Mouse (Mus musculus) Patski (cell line): ENCODE results near the gene Rabgap1l. TPM values are rescaled to one million over a fixed set of nuclear protein-coding genes. Genes with fewer than 3 reads are reported as not detected.

Experiments
- ATAC-seq: fragments of 100-300 bp; one replicate; pipeline ENCODE4 v1.8.0; 2021
- CTCF ChIA-PET: fragments of 350-600 bp; sonication (Branson Sonifier 250); formaldehyde crosslinking; loops from one replicate; lab custom pipeline; 2022; ENCODE audit warnings: inconsistent platforms; lab: Charles Lee
- POLR2A ChIA-PET: fragments of 350-600 bp; sonication (Branson Sonifier 250); formaldehyde crosslinking; loops from one replicate; lab custom pipeline; 2022; ENCODE audit warnings: antibody characterized with exemption, inconsistent platforms; lab: Charles Lee
- DNase-seq: peaks from one replicate; pipeline ENCODE4 v3.0.0-alpha.2; 2011; ENCODE audit warnings: low read depth, low spot score
- H3K27me3 ChIP-seq: fragments of 371-371 bp; one replicate; pipeline ENCODE4 v1.5.1; 2021
- CTCF ChIP-seq: fragments of 100-300 bp; IDR thresholded peaks from one replicate; pipeline ENCODE4 v1.5.1; 2021
- in situ Hi-C: fragments of 300-500 bp; cut with MboI; formaldehyde crosslinking; loops from 3 replicates; pipeline ENCODE4 v1.11.1; 2018; ENCODE audit warnings: low pct_unique_long_range_greater_than_20kb, mixed read lengths
- polyA plus RNA-seq: library from polyadenylated mRNA; unstranded; gene quantifications from one replicate; pipeline ENCODE4 v1.2.3, GENCODE M21; 2021

The Rabgap1l gene
- polyA plus RNA-seq, 1 experiment from 2014 or later = 37.6 TPM

DNA sequence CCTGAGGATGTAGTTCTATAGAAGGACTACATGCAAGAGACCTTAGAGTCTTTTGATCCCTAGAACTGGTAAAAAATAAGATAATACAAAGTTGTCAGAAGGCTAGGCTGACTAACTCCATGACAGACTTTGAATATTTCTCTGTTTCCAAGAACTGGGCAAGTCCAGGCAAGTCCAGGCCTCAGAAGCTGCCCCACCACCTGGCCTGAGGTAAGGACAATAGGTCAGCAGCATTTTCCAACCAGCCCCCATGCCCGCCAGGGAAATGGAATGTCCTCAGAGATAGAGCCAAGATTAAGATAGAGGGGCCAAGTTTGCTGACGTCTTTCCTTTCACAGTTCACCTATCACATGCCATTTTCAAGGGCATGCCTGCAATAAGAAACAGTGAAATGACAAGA lies 517.8 kb downstream of the Rabgap1l start:
- in situ Hi-C loops = no loop called here
- no peaks in the 10 kb centered on the region for H3K27me3 ChIP-seq
- POLR2A ChIA-PET = no interaction called here
- CTCF ChIA-PET = interaction anchor here (0.8 kb wide), 1 partner anchor 10 kb away, joined by 3 read pairs; no protein-coding TSS in a partner anchor
- DNase-seq = no peak
- no peak for TF ChIP-seq CTCF
- no peak for ATAC-seq

GRCm38 (mm10) chr1:160273133-160273743 lies 519.8 kb downstream of the Rabgap1l start:
- DNase-seq (no peak), ATAC-seq (no peak)
- ChIA-PET POLR2A (no interaction called here), CTCF (no interaction called here)
- in situ Hi-C loops = no loop called here
- H3K27me3 ChIP-seq = no peaks in the 10 kb centered on the region
- TF ChIP-seq CTCF = no peak

GRCm38 (mm10) chr1:160271282-160271967 lies 521.6 kb downstream of the Rabgap1l start:
- in situ Hi-C loops = no loop called here
- ChIA-PET CTCF (no interaction called here), POLR2A (no interaction called here)
- ATAC-seq = no peak
- no peak for DNase-seq
- H3K27me3 ChIP-seq = no peaks in the 10 kb centered on the region
- TF ChIP-seq CTCF = no peak

DNA sequence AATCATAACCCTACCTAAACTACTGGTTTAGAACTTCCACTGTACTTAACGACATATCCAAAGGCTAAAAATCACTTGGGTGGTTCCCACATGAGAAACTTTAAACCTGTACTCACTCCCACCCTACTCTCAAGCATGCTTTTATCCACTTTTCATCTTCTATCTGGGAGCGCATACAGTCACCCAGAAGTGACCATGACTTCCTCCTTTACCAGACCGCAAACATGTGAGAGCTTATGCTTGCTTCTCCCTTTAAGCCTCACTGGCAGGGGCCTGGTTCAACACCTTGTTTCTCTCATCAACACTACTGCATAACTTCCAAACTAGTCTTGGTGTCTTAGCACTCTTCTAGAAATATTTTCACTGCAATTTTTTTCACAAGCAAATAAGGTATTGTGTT lies 524.7 kb downstream of the Rabgap1l start:
- no peak for ATAC-seq
- in situ Hi-C loops = no loop called here
- no peak for DNase-seq
- ChIA-PET CTCF (interaction anchor here (0.6 to 1.3 kb wide), 4 partner anchors 10 to 1428 kb away, joined by 3 to 4 read pairs (median 4); no protein-coding TSS in a partner anchor), POLR2A (no interaction called here)
- H3K27me3 ChIP-seq = no peaks in the 10 kb centered on the region
- no peak for TF ChIP-seq CTCF

- ATAC-seq (no peak), DNase-seq (no peak)
- ChIA-PET CTCF (interaction anchor here (1.0 to 1.1 kb wide), 2 partner anchors 9 to 114 kb away, joined by 3 read pairs; no protein-coding TSS in a partner anchor), POLR2A (no interaction called here)
- no peak for TF ChIP-seq CTCF
- no peaks in the 10 kb centered on the region for H3K27me3 ChIP-seq
- in situ Hi-C loops = no loop called here
These were observed 529.2 kb downstream of the Rabgap1l start for GRCm38 (mm10) chr1:160263630-160264346.

GRCm38 (mm10) chr1:160263053-160263452 lies 530.0 kb downstream of the Rabgap1l start:
- ChIA-PET CTCF (interaction anchor here (1.1 kb wide), 1 partner anchor 115 kb away, joined by 3 read pairs; no protein-coding TSS in a partner anchor), POLR2A (no interaction called here)

GRCm38 (mm10) chr1:160262415-160262814 lies 530.6 kb downstream of the Rabgap1l start:
- ATAC-seq = peak; percentile 31
- no peak for TF ChIP-seq CTCF
- POLR2A ChIA-PET = no interaction called here
- DNase-seq = no peak
- in situ Hi-C loops = no loop called here
- H3K27me3 ChIP-seq = no peaks in the 10 kb centered on the region
- CTCF ChIA-PET = no interaction called here

More at GRCm38 (mm10) chr1:160263053-160263452, 530.0 kb downstream of the Rabgap1l start:
- H3K27me3 ChIP-seq = no peaks in the 10 kb centered on the region
- in situ Hi-C loops = no loop called here
- TF ChIP-seq CTCF = no peak
- ATAC-seq (peak; percentile 45), DNase-seq (no peak)

DNA sequence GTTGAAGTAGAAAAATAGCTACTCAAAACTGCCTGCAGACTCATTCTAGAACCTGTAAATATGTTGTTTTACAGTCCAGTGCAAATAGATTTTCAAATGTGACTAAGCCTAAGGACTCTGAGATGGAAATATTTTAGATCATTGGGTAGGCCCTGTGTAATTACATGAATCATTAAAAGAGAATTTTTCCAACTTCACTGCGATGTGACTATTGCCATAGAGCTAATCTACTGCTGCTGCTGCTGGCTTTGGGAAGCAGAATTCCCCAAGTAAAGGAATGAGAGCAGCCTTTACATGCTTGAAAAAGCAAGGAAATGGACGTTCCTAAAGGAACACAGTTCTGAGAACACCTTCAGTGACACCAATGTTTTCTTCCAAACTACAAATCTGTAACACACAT lies 531.2 kb downstream of the Rabgap1l start:
- ATAC-seq = peak; percentile 92
- in situ Hi-C loops = no loop called here
- no peaks in the 10 kb centered on the region for H3K27me3 ChIP-seq
- TF ChIP-seq CTCF = no peak
- peak; percentile 60 for DNase-seq
- CTCF ChIA-PET = interaction anchor here (0.8 kb wide), 1 partner anchor 115 kb away, joined by 3 read pairs; no protein-coding TSS in a partner anchor
- POLR2A ChIA-PET = no interaction called here

DNA sequence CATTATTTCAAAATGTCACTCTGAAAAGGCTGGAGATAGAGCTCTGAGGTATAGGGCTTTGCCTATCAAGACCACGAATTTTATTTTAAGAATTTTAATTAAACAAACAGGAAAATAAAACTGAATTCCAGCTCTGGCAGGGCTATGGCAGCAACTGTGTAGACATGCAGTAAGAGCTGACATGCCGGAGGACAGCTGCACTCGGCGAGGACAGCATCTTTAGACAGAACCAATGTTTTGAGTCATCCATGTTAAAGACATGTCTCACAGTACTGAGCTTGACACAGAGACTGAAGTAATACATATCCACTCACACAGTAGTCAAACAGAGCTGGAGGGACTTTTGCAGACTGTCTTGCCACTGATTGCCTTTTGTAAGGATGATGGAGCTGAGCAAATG lies 532.4 kb downstream of the Rabgap1l start:
- POLR2A ChIA-PET = interaction anchor here (1.0 kb wide), 1 partner anchor 17 kb away, joined by 6 read pairs; no protein-coding TSS in a partner anchor
- ATAC-seq = no peak
- no peak for TF ChIP-seq CTCF
- in situ Hi-C loops = no loop called here
- DNase-seq = no peak
- H3K27me3 ChIP-seq = no peaks in the 10 kb centered on the region
- CTCF ChIA-PET = interaction anchor here (0.8 to 1.5 kb wide), 2 partner anchors 12 to 29 kb away, joined by 3 read pairs; no protein-coding TSS in a partner anchor

DNA sequence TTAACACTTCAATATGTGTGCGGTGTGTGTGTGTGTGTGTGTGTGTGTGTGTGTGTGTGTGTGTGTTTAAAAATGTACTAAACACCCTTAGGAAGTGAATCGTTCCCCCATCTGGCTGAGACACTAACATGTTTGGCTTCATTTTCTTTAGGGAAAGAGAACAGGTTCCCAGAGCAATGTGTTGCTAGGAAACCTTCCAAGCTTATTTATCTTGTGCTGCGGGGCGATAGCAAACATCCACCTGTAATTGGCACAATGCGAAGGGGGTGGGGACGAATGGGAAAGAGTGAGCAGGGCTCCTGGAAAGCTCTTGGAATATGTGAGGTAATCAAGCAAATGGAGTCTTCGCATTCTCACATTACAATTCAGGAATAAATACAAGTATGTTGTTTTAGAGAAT lies 533.1 kb downstream of the Rabgap1l start:
- no peak for ATAC-seq
- no peak for TF ChIP-seq CTCF
- no peaks in the 10 kb centered on the region for H3K27me3 ChIP-seq
- CTCF ChIA-PET = interaction anchor here (0.9 to 1.5 kb wide), 2 partner anchors 11 to 46 kb away, joined by 3 read pairs; no protein-coding TSS in a partner anchor
- in situ Hi-C loops = no loop called here
- POLR2A ChIA-PET = interaction anchor here (0.7 to 1.0 kb wide), 3 partner anchors 16 to 206 kb away, joined by 3 to 6 read pairs (median 3); no protein-coding TSS in a partner anchor
- DNase-seq = no peak
